Mouse (Mus musculus) urinary bladder, postnatal 36 days (tissue): ENCODE results near the gene Dusp15.
A peak's percentile ranks its signal among the peaks of the same experiment; 100 is the strongest.

ENCODE experiments used
- DNase-seq, 2 experiments: peaks; one replicate each; pipeline ENCODE4 v3.0.0; 2022; ENCODE audit warnings: low spot score in 2 of 2, mixed read lengths in 1 of 2

The Dusp15 gene

GRCm38 (mm10) chr2:152951065-152951849, at the start of gene Dusp15:
Gene Dusp15 (minus strand): TSS chr2:152951698.
- no peak for DNase-seq

GRCm38 (mm10) chr2:152997046-152997445, 45.5 kb upstream of the Dusp15 start:
- no peak for DNase-seq

GRCm38 (mm10) chr2:152991529-152991928, 40.0 kb upstream of the Dusp15 start:
- no peak for DNase-seq

GRCm38 (mm10) chr2:152985582-152985981, 34.1 kb upstream of the Dusp15 start:
- DNase-seq, result no peak

GRCm38 (mm10) chr2:152976991-152977390, 25.5 kb upstream of the Dusp15 start:
- no peak for DNase-seq

- no peak for DNase-seq
These were observed 14.1 kb upstream of the Dusp15 start for GRCm38 (mm10) chr2:152965555-152965954.

- peak; percentile 60 to 67 for DNase-seq
These were observed 10.7 kb upstream of the Dusp15 start, which contains the start of gene Ttll9 for GRCm38 (mm10) chr2:152962091-152962793. Gene Ttll9 (plus strand): TSS chr2:152962485.

- DNase-seq, result no peak
These were observed 6.6 kb upstream of the Dusp15 start for GRCm38 (mm10) chr2:152958116-152958515.

GRCm38 (mm10) chr2:152951850-152952720, 587 bp upstream of the Dusp15 start:
- no peak for DNase-seq

- no peak for DNase-seq
These were observed 987 bp downstream of the Dusp15 start for GRCm38 (mm10) chr2:152950358-152951064.

- no peak for DNase-seq
These were observed 3.0 kb downstream of the Dusp15 start for GRCm38 (mm10) chr2:152948438-152949020.

GRCm38 (mm10) chr2:152947098-152947497, 4.4 kb downstream of the Dusp15 start:
- no peak for DNase-seq

- no peak for DNase-seq
These were observed 7.5 kb downstream of the Dusp15 start for GRCm38 (mm10) chr2:152944013-152944412.

- DNase-seq, result no peak
These were observed 7.9 kb downstream of the Dusp15 start for GRCm38 (mm10) chr2:152943568-152943967.

- DNase-seq, result no peak
These were observed 8.5 kb downstream of the Dusp15 start for GRCm38 (mm10) chr2:152942898-152943515.

GRCm38 (mm10) chr2:152941776-152942175, 9.7 kb downstream of the Dusp15 start:
- no peak for DNase-seq

- no peak for DNase-seq
These were observed 10.4 kb downstream of the Dusp15 start for GRCm38 (mm10) chr2:152941106-152941505.

GRCm38 (mm10) chr2:152939846-152940245, 11.7 kb downstream of the Dusp15 start:
- no peak for DNase-seq

- DNase-seq, result peak in 1 of 2 experiments; percentile 64
These were observed 17.9 kb downstream of the Dusp15 start for GRCm38 (mm10) chr2:152933614-152934013.

- DNase-seq, result no peak
These were observed 18.4 kb downstream of the Dusp15 start, which contains the start of gene Foxs1 for GRCm38 (mm10) chr2:152933048-152933447. Gene Foxs1 (minus strand): TSS chr2:152933208.
